Mouse (Mus musculus) CH12.LX (cell line): ENCODE measurements at regions not wholly inside any gene's neighbourhood (a gene's known extent, or its start where the extent isn't known, plus 50 kb on each side); places are given as distances from the start of the nearest gene placed in this dataset.

Experiments used
- DNase-seq: peaks from one replicate; pipeline ENCODE4 v3.0.0-alpha.2; 2013; ENCODE audit errors: extremely low read depth
- H3K27ac ChIP-seq: 2 replicates; pipeline ENCODE4 v1.5.1; 2012; ENCODE audit warnings: low read depth, mild to moderate bottlenecking, control low read depth, moderate library complexity; ENCODE audit not compliant: insufficient read depth
- H3K27me3 ChIP-seq: replicated peaks from 2 replicates; pipeline ENCODE3; 2012; ENCODE audit warnings: inconsistent platforms
- H3K36me3 ChIP-seq, 2 experiments: replicated peaks in 1 of 2; 2 replicates each; pipeline versions ENCODE3 to v1.6.1; 2012; ENCODE audit warnings: inconsistent platforms in 1 of 2, low read length in 1 of 2, mild to moderate bottlenecking in 1 of 2, mixed read lengths in 1 of 2, moderate library complexity in 1 of 2; ENCODE audit not compliant: control insufficient read depth in 1 of 2, insufficient read depth in 1 of 2
- H3K4me1 ChIP-seq, 2 experiments: 2 replicates each; pipeline ENCODE4 v1.6.1; 2012; ENCODE audit warnings: inconsistent platforms in 1 of 2, moderate library complexity in 1 of 2; ENCODE audit not compliant: insufficient read depth in 2 of 2, control insufficient read depth in 1 of 2
- H3K4me2 ChIP-seq: 2 replicates; pipeline ENCODE4 v1.6.1; 2012; ENCODE audit warnings: low read depth, mild to moderate bottlenecking, control low read depth; ENCODE audit not compliant: poor library complexity, insufficient read depth, severe bottlenecking
- H3K4me3 ChIP-seq, 3 experiments: fragments of 150-350 bp in 1 of 3; sonication (generic) in 1 of 3; replicated peaks in 1 of 3; 2 replicates each; pipeline versions ENCODE3 to v1.5.1; 2011 to 2012; ENCODE audit warnings: low read depth in 2 of 3, low read length in 2 of 3, mild to moderate bottlenecking in 2 of 3, moderate library complexity in 2 of 3, control low read depth in 1 of 3, improper control_type of control experiment in 1 of 3, inconsistent platforms in 1 of 3, mixed read lengths in 1 of 3; ENCODE audit not compliant: poor library complexity in 1 of 3
- H3K79me2 ChIP-seq: replicated peaks from 2 replicates; pipeline ENCODE4 v1.6.1; 2012; ENCODE audit warnings: mild to moderate bottlenecking, moderate library complexity; ENCODE audit not compliant: control insufficient read depth, poor library complexity, insufficient read depth, severe bottlenecking; ENCODE audit errors: extremely low read depth
- H3K9ac ChIP-seq: 2 replicates; pipeline ENCODE4 v1.6.1; 2012; ENCODE audit warnings: low read depth, mild to moderate bottlenecking, control low read depth, moderate library complexity; ENCODE audit not compliant: insufficient read depth
- H3K9me3 ChIP-seq: replicated peaks from 2 replicates; pipeline ENCODE3; 2012; ENCODE audit warnings: low read length, inconsistent platforms, mixed read lengths
- CHD2 ChIP-seq: IDR thresholded peaks from 2 replicates; pipeline ENCODE4 v1.6.1; 2011; ENCODE audit warnings: low read length, improper control_type of control experiment
- CTCF ChIP-seq, 2 experiments: IDR thresholded peaks in 1 of 2; conservative IDR thresholded peaks in 1 of 2; 2 replicates each; pipeline ENCODE4 v1.5.1; 2011 to 2012; ENCODE audit warnings: low read depth in 2 of 2, low read length in 2 of 2, improper control_type of control experiment in 1 of 2, inconsistent platforms in 1 of 2, mild to moderate bottlenecking in 1 of 2, moderate library complexity in 1 of 2
- EP300 ChIP-seq: IDR thresholded peaks from 2 replicates; pipeline ENCODE4 v1.6.1; 2011; ENCODE audit warnings: low read length, improper control_type of control experiment
- HCFC1 ChIP-seq: IDR thresholded peaks from 2 replicates; pipeline ENCODE4 v1.6.1; 2012; ENCODE audit warnings: low read depth, mild to moderate bottlenecking, inconsistent platforms, low read length, improper control_type of control experiment
- IRF4 ChIP-seq: IDR thresholded peaks from 2 replicates; pipeline ENCODE4 v1.6.1; 2014; ENCODE audit warnings: low read depth, mild to moderate bottlenecking, inconsistent platforms, low read length, improper control_type of control experiment
- JUN ChIP-seq: IDR thresholded peaks from 2 replicates; pipeline ENCODE4 v1.6.1; 2011; ENCODE audit warnings: low read depth, mild to moderate bottlenecking, low read length, improper control_type of control experiment, moderate library complexity; ENCODE audit not compliant: insufficient read depth
- JUND ChIP-seq: conservative IDR thresholded peaks from 2 replicates; pipeline ENCODE4 v1.6.1; 2011; ENCODE audit warnings: low read depth, low read length, improper control_type of control experiment
- KAT2A ChIP-seq: IDR thresholded peaks from 2 replicates; pipeline ENCODE4 v1.6.1; 2012; ENCODE audit warnings: low read length, improper control_type of control experiment, inconsistent platforms; ENCODE audit not compliant: insufficient replicate concordance
- MAFK ChIP-seq: IDR thresholded peaks from 2 replicates; pipeline ENCODE4 v1.6.1; 2011; ENCODE audit warnings: low read length, improper control_type of control experiment; ENCODE audit not compliant: insufficient replicate concordance
- MAX ChIP-seq: IDR thresholded peaks from 2 replicates; pipeline ENCODE4 v1.6.1; 2011; ENCODE audit warnings: low read length, improper control_type of control experiment
- PAX5 ChIP-seq: IDR thresholded peaks from 2 replicates; pipeline ENCODE4 v1.6.1; 2012; ENCODE audit warnings: low read length, inconsistent platforms, mixed read lengths
- TBP ChIP-seq: conservative IDR thresholded peaks from 2 replicates; pipeline ENCODE4 v1.6.1; 2011; ENCODE audit warnings: low read depth, low read length, improper control_type of control experiment
- TCF12 ChIP-seq: IDR thresholded peaks from 2 replicates; pipeline ENCODE4 v1.6.1; 2014; ENCODE audit warnings: low read depth, mild to moderate bottlenecking, inconsistent platforms, low read length, improper control_type of control experiment
- UBTF ChIP-seq: IDR thresholded peaks from 2 replicates; pipeline ENCODE4 v1.6.1; 2012; ENCODE audit warnings: low read depth, mild to moderate bottlenecking, inconsistent platforms, low read length, improper control_type of control experiment, moderate library complexity
- USF1 ChIP-seq: IDR thresholded peaks from 2 replicates; pipeline ENCODE4 v1.6.1; 2014; ENCODE audit warnings: low read depth, mild to moderate bottlenecking, inconsistent platforms, low read length, improper control_type of control experiment
- USF2 ChIP-seq: conservative IDR thresholded peaks from 2 replicates; pipeline ENCODE4 v1.6.1; 2011; ENCODE audit warnings: low read depth, low read length, improper control_type of control experiment
- ZKSCAN1 ChIP-seq: IDR thresholded peaks from 2 replicates; pipeline ENCODE4 v1.6.1; 2012; ENCODE audit warnings: low read depth, inconsistent platforms, low read length, improper control_type of control experiment, borderline replicate concordance
- ZNF384 ChIP-seq: IDR thresholded peaks from 2 replicates; pipeline ENCODE4 v1.6.1; 2012; ENCODE audit warnings: low read depth, low read length, improper control_type of control experiment, inconsistent platforms
- dilution Hi-C: fragments of 300-500 bp; cut with MboI; formaldehyde crosslinking; loops from 2 replicates; pipeline ENCODE4 v1.14.3; 2020; ENCODE audit warnings: low sequenced_read_pairs; ENCODE audit not compliant: extremely low pct_unique_long_range_greater_than_20kb, extremely low pct_ligation_motif_present
- in situ Hi-C: fragments of 300-500 bp; cut with MboI; formaldehyde crosslinking; loops from 3 replicates; pipeline ENCODE4 v1.14.3; 2019; ENCODE audit warnings: low sequenced_read_pairs, low pct_ligation_motif_present, low pct_unique_long_range_greater_than_20kb, mixed read lengths

GRCm38 (mm10) chr12:104617111-104617725 lies 134.5 kb downstream of the Dicer1 start:
- no peak for TF ChIP-seq PAX5
- TF ChIP-seq CTCF (conservative IDR thresholded peaks at IDR 0.05 in 1 of 2, IDR thresholded peaks at IDR 0.05 in 1 of 2; ENCODE audit: low read depth in 2 of 2, low read length in 2 of 2), result no peak
- no peak for TF ChIP-seq JUND
- TF ChIP-seq IRF4, result no peak
- TF ChIP-seq MAX, result no peak
- TF ChIP-seq KAT2A, result no peak
- TF ChIP-seq UBTF, result no peak
- TF ChIP-seq TCF12, result no peak
- Histone ChIP-seq H3K9me3 (peaks cover 3% of the 10 kb centered on the region), H3K4me1 (no peaks in the 10 kb centered on the region), H3K9ac (no peak overlapping the region), H3K36me3 (no peaks in the 10 kb centered on the region), H3K4me2 (no peak overlapping the region), H3K27ac (no peak overlapping the region), H3K4me3 (no peak overlapping the region), H3K27me3 (peaks cover 50% of the 10 kb centered on the region), H3K79me2 (no peaks in the 10 kb centered on the region)
- dilution Hi-C loops (no loop called here), in situ Hi-C loops (no loop called here)
- peak; percentile 8 for DNase-seq

- Histone ChIP-seq H3K27me3 (peaks cover 54% of the 10 kb centered on the region), H3K27ac (no peak overlapping the region), H3K4me2 (no peak overlapping the region), H3K9me3 (peaks cover 5% of the 10 kb centered on the region), H3K4me3 (no peak overlapping the region), H3K9ac (no peak overlapping the region), H3K4me1 (no peaks in the 10 kb centered on the region), H3K79me2 (no peaks in the 10 kb centered on the region), H3K36me3 (no peaks in the 10 kb centered on the region)
- dilution Hi-C loops, result no loop called here
- DNase-seq, result peak; percentile 13
- TF ChIP-seq JUN, result no peak
- TF ChIP-seq USF2, result peak; percentile 79
- no peak for TF ChIP-seq ZNF384
- TF ChIP-seq ZKSCAN1, result no peak
- no peak for TF ChIP-seq HCFC1
- TF ChIP-seq TBP, result no peak
- peak; percentile 64 for TF ChIP-seq MAX
- TF ChIP-seq CHD2, result peak; percentile 57; the same call in 1 of the 2 replicates
- peak; percentile 66 for TF ChIP-seq USF1
- TF ChIP-seq MAFK, result no peak
- TF ChIP-seq IRF4, result no peak
- no peak for TF ChIP-seq EP300
- TF ChIP-seq TCF12, result no peak
- in situ Hi-C loops, result no loop called here
Observed at GRCm38 (mm10) chr12:104614240-104614639, 137.5 kb downstream of the Dicer1 start.
